Mouse (Mus musculus) heart, postnatal 0 days (tissue): ENCODE measurements at regions not wholly inside any gene's neighbourhood (a gene's known extent, or its start where the extent isn't known, plus 50 kb on each side); places are given as distances from the start of the nearest gene placed in this dataset.

Experiments used
- CTCF ChIP-seq: IDR thresholded peaks from 2 replicates; pipeline ENCODE4 v1.5.1; 2016; ENCODE audit warnings: antibody characterized with exemption, control low read depth, low read depth
- EP300 ChIP-seq: IDR thresholded peaks from 2 replicates; pipeline ENCODE4 v1.6.1; 2016; ENCODE audit warnings: antibody characterized with exemption, low read depth

GRCm38 (mm10) chr11:19676514-19676913, 247.7 kb upstream of the Spred2 start:
- no peak for TF ChIP-seq CTCF
- no peak for TF ChIP-seq EP300
